Mouse (Mus musculus): ENCODE measurements around the gene Bbs9. TPM values are rescaled to one million over a fixed set of nuclear protein-coding genes. Genes with fewer than 3 reads are reported as not detected.

Bbs9 gene
- polyA plus RNA-seq, 1 experiment from 2014 or later = 18.4 TPM

DNA sequence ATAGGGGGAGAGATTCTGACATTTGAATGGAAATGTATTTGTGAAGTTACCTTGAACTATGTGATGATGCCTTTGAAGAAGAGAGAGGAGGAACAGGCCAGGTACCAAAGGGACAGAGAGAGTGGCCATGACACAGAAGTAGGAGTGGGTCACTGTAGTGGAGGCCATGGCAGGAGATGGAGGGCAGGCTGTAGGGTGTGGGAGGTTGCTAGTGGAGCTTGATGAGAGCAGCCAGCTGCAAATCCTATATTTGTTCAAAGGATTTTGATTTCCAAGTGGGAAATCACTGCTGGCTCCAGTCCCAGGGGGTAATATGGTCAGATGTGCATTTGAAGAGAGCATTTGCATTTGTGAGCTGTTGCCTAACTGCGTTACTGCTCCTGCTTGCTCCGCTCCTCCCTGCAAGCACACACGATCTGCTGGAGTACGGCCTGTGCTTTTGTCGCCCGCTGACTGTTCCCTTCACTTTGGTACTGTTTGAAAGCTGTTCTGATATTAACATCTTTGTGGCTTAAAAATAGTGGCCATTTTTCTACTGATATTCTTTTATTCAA, 137.8 kb downstream of the Bbs9 start:
- Histone ChIP-seq H3K27ac (ENCODE audit: low read depth, low read length) (no peak overlapping the region), H3K9ac (ENCODE audit: low read length) (no peak overlapping the region), H3K9me3 (ENCODE audit: control insufficient read depth, low read length) (no peaks in the 10 kb centered on the region), H3K4me2 (ENCODE audit: low read depth, low read length, severe bottlenecking) (no peak overlapping the region), H3K4me1 (replicated peaks; ENCODE audit: control insufficient read depth, insufficient read depth, low read length) (no peaks in the 10 kb centered on the region), H3K27me3 (ENCODE audit: control insufficient read depth, insufficient read depth, low read length) (no peaks in the 10 kb centered on the region), H3K36me3 (ENCODE audit: control insufficient read depth, insufficient read depth, low read length) (no peaks in the 10 kb centered on the region), H3K4me3 (ENCODE audit: low read depth, low read length) (no peak overlapping the region)
- no peak for ATAC-seq (replicated peaks; ENCODE audit: low FRiP score)
- no peak for DNase-seq (ENCODE audit: low spot score)
- WGBS = 91% methylated on average over 6 of the region's 6 CpGs

DNA sequence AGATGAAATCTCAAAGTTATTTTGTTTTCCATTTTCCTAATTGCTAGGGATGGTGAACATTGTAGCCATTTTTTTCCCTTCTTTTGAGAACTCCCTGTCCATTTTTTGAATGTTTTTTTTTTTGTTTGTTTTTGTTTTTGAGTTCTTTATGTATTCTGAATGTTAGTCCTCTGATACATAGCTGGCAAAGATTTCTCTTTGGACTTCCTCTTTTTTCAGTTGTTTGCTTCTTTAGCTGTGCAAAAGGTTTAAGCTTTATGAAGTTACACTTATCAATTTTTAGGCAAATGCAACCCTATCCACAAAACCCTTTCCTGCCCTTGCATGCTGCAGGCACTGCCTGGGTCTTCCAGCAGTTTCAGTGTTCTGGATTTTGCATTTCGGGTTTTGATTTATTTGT, 143.7 kb downstream of the Bbs9 start:
- Histone ChIP-seq H3K4me3 (ENCODE audit: low read depth, low read length) (no peak overlapping the region), H3K4me2 (ENCODE audit: low read depth, low read length, severe bottlenecking) (no peak overlapping the region), H3K4me1 (replicated peaks; ENCODE audit: control insufficient read depth, insufficient read depth, low read length) (no peaks in the 10 kb centered on the region), H3K9ac (ENCODE audit: low read length) (no peak overlapping the region), H3K27ac (ENCODE audit: low read depth, low read length) (no peak overlapping the region), H3K36me3 (ENCODE audit: control insufficient read depth, insufficient read depth, low read length) (no peaks in the 10 kb centered on the region), H3K9me3 (ENCODE audit: control insufficient read depth, low read length) (no peaks in the 10 kb centered on the region), H3K27me3 (ENCODE audit: control insufficient read depth, insufficient read depth, low read length) (no peaks in the 10 kb centered on the region)
- DNase-seq (ENCODE audit: low spot score) (no peak), ATAC-seq (replicated peaks; ENCODE audit: low FRiP score) (no peak)
- WGBS = 86% methylated on average over 1 of the region's 1 CpGs

DNA sequence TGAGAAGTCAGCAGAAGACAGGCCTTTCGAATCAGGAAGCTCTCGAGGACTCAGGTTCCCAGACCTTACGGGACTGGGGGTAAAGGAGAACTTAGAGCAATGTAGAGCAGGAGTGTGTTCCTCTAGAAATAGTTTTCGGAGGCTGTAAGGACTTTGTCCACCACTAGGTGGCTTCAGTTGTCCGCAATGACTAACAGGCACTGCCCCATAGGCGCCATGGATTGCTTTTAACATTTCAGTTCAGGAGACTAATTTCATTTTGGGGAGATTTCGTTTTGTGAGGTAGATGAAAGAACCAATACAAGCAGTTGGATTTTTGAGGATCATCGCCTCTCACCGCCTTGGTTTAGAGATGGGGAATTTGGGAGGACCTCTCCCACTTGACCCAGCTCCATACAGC, 149.5 kb downstream of the Bbs9 start:
- H3K4me1 ChIP-seq (replicated peaks; ENCODE audit: control insufficient read depth, insufficient read depth, low read length) = no peaks in the 10 kb centered on the region
- H3K9me3 ChIP-seq (ENCODE audit: control insufficient read depth, low read length) = no peaks in the 10 kb centered on the region
- no peak overlapping the region for H3K27ac ChIP-seq (ENCODE audit: low read depth, low read length)
- 0 out of 2 replicates have a peak, but pooled peaks have one; percentile 30 for ATAC-seq (replicated peaks; ENCODE audit: low FRiP score)
- no peak overlapping the region for H3K4me3 ChIP-seq (ENCODE audit: low read depth, low read length)
- no peak overlapping the region for H3K4me2 ChIP-seq (ENCODE audit: low read depth, low read length, severe bottlenecking)
- H3K36me3 ChIP-seq (ENCODE audit: control insufficient read depth, insufficient read depth, low read length) = no peaks in the 10 kb centered on the region
- WGBS = 57% methylated on average over 9 of the region's 9 CpGs
- DNase-seq (ENCODE audit: low spot score) = no peak
- H3K27me3 ChIP-seq (ENCODE audit: control insufficient read depth, insufficient read depth, low read length) = no peaks in the 10 kb centered on the region
- H3K9ac ChIP-seq (ENCODE audit: low read length) = no peak overlapping the region

DNA sequence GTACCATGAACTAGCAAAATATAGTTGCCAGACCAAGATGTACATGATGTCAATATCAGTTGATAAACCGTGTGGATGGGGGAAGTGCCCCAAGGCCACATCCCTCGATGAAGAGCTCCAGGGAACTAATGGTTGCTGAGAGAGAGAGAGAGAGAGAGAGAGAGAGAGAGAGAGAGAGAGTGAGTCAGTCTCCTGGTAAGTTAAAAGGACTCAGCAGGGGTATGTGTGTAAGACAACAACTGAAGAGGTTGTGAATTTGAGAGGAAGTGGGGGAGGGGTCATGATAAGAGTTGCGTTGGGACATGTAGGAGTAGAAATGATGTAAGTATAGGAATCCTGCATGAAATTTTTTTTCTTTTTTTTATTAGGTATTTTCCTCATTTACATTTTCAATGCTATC, 150.5 kb downstream of the Bbs9 start:
- H3K36me3 ChIP-seq (ENCODE audit: control insufficient read depth, insufficient read depth, low read length) = no peaks in the 10 kb centered on the region
- H3K4me3 ChIP-seq (ENCODE audit: low read depth, low read length) = no peak overlapping the region
- H3K27ac ChIP-seq (ENCODE audit: low read depth, low read length) = no peak overlapping the region
- ATAC-seq (replicated peaks; ENCODE audit: low FRiP score) (no peak), DNase-seq (ENCODE audit: low spot score) (no peak)
- no peak overlapping the region for H3K4me2 ChIP-seq (ENCODE audit: low read depth, low read length, severe bottlenecking)
- no peak overlapping the region for H3K9ac ChIP-seq (ENCODE audit: low read length)
- no peaks in the 10 kb centered on the region for H3K4me1 ChIP-seq (replicated peaks; ENCODE audit: control insufficient read depth, insufficient read depth, low read length)
- H3K9me3 ChIP-seq (ENCODE audit: control insufficient read depth, low read length) = no peaks in the 10 kb centered on the region
- no peaks in the 10 kb centered on the region for H3K27me3 ChIP-seq (ENCODE audit: control insufficient read depth, insufficient read depth, low read length)
- 90% methylated on average over 3 of the region's 3 CpGs for WGBS

DNA sequence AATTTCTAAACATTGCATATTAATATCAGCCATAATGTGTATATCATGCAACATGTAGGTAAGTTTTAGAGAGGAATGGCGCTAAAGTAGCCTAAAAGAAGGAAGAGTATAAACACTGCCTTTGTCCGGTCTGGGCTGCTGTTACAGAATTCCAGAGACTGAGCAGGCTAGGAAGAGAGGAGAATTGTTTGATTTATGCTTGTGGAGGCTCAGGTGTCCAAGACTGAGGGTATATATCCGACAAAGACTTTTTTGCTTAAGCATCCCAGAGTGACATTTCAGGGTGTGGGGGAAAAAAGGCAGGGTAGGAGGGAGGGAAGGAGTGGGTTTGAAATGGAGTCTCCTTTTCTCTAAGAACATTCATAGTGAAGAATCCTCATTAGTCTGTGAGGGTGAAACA, 152.4 kb downstream of the Bbs9 start:
- ATAC-seq (replicated peaks; ENCODE audit: low FRiP score) (no peak), DNase-seq (ENCODE audit: low spot score) (no peak)
- Histone ChIP-seq H3K27ac (ENCODE audit: low read depth, low read length) (no peak overlapping the region), H3K27me3 (ENCODE audit: control insufficient read depth, insufficient read depth, low read length) (no peaks in the 10 kb centered on the region), H3K4me1 (replicated peaks; ENCODE audit: control insufficient read depth, insufficient read depth, low read length) (no peaks in the 10 kb centered on the region), H3K36me3 (ENCODE audit: control insufficient read depth, insufficient read depth, low read length) (no peaks in the 10 kb centered on the region), H3K4me3 (ENCODE audit: low read depth, low read length) (no peak overlapping the region), H3K4me2 (ENCODE audit: low read depth, low read length, severe bottlenecking) (no peak overlapping the region), H3K9me3 (ENCODE audit: control insufficient read depth, low read length) (no peaks in the 10 kb centered on the region), H3K9ac (ENCODE audit: low read length) (no peak overlapping the region)
- WGBS = 79% methylated on average over 3 of the region's 3 CpGs

DNA sequence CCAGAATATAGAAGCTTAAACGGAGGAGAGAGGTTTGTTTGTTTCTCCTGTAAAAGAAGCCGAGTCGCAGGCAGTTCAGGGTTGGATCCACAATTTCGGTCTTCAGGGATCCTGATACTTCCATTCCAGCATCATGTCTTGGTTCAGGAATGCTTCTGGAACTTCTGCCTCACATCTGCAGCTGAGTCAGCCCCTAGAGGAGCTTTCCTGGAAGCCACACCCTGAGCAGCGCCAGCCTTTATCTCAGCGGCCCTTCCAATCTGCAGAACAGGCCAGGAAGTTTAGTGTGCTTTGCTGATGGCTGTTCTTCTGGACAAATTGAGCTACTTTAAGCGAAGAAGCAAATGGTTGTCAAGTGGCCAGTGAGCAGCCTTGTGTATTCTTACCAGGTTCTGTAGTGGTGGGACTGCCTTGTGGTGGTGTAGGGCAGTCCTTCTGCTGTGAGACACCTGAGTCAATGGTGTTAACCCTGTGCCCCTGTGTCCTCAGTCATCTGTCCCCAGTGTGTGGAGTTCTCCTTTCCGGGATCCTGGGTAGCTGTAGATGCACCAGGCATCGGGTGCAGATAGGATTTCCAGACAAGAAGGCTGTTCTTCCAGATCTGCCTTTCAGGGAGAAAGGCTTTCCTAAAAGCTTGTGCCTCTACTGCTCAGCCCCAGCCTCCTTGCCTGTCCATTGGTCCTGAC, 157.4 kb downstream of the Bbs9 start:
- WGBS = 91% methylated on average over 9 of the region's 9 CpGs
- H3K4me2 ChIP-seq (ENCODE audit: low read depth, low read length, severe bottlenecking) = no peak overlapping the region
- H3K9me3 ChIP-seq (ENCODE audit: control insufficient read depth, low read length) = no peaks in the 10 kb centered on the region
- ATAC-seq (replicated peaks; ENCODE audit: low FRiP score) (no peak), DNase-seq (ENCODE audit: low spot score) (no peak)
- no peak overlapping the region for H3K4me3 ChIP-seq (ENCODE audit: low read depth, low read length)
- H3K4me1 ChIP-seq (replicated peaks; ENCODE audit: control insufficient read depth, insufficient read depth, low read length) = no peaks in the 10 kb centered on the region
- no peak overlapping the region for H3K27ac ChIP-seq (ENCODE audit: low read depth, low read length)
- H3K9ac ChIP-seq (ENCODE audit: low read length) = no peak overlapping the region
- H3K36me3 ChIP-seq (ENCODE audit: control insufficient read depth, insufficient read depth, low read length) = no peaks in the 10 kb centered on the region
- H3K27me3 ChIP-seq (ENCODE audit: control insufficient read depth, insufficient read depth, low read length) = no peaks in the 10 kb centered on the region

DNA sequence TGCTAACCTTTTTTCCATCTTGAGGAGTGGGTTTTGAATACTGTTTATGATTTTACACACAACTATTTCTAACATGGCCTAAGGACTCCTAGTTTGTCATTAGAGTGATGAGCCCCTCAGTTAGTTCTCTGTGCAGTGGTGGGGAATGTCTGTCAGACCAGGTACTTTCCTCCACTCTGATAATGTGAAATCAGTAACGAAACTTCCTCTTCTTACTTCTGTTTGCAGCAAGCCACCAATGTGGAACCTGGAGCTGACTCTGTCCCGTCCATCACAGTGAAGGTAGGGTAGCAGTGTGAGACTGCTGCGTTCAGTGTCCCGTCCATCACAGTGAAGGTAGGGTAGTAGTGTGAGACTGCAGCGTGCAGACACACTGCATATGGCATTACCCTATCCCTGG, 163.0 kb downstream of the Bbs9 start:
- no peaks in the 10 kb centered on the region for H3K36me3 ChIP-seq (ENCODE audit: control insufficient read depth, insufficient read depth, low read length)
- no peaks in the 10 kb centered on the region for H3K27me3 ChIP-seq (ENCODE audit: control insufficient read depth, insufficient read depth, low read length)
- DNase-seq (ENCODE audit: low spot score) = no peak
- WGBS = 87% methylated on average over 5 of the region's 5 CpGs
- no peaks in the 10 kb centered on the region for H3K4me1 ChIP-seq (replicated peaks; ENCODE audit: control insufficient read depth, insufficient read depth, low read length)
- H3K9me3 ChIP-seq (ENCODE audit: control insufficient read depth, low read length) = no peaks in the 10 kb centered on the region
- H3K4me3 ChIP-seq (ENCODE audit: low read depth, low read length) = no peak overlapping the region
- H3K9ac ChIP-seq (ENCODE audit: low read length) = no peak overlapping the region
- no peak overlapping the region for H3K4me2 ChIP-seq (ENCODE audit: low read depth, low read length, severe bottlenecking)
- no peak for ATAC-seq (replicated peaks; ENCODE audit: low FRiP score)
- no peak overlapping the region for H3K27ac ChIP-seq (ENCODE audit: low read depth, low read length)

DNA sequence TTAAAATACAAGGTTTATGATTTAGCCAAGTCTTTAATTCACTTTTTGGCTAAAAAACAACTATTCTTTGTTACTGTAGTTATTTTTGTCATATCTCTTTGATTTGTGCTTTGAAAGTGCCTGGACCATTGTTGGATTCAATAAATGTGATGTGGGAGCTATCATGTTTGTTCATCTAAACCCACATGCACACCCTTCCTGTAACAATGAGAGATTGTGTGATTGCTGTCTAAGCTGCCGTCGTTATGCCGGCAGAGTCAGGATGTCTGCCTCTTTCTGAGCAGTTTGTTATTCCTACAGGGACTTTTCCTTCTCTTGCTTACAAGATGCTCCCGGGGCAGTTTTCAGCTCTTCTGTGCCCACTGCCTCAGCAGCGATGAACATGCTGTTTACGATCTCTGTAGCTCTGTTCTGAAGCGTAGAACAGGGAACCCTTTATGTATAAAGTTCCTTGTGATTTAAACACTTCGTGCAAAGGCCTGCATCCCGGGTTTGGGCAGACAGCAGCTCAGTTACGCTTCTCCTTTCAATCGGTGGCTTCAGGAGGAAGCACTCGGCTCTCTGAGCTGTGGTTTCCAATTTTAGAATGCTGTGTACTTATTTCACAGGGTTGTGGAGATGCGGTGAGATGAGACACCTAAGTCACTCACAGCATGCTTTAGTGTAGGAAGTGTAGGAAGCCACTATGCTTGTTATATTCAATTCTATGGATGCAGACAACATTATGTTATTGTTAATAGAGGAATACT, 165.3 kb downstream of the Bbs9 start:
- no peaks in the 10 kb centered on the region for H3K36me3 ChIP-seq (ENCODE audit: control insufficient read depth, insufficient read depth, low read length)
- ATAC-seq (replicated peaks; ENCODE audit: low FRiP score) (no peak), DNase-seq (ENCODE audit: low spot score) (no peak)
- H3K27me3 ChIP-seq (ENCODE audit: control insufficient read depth, insufficient read depth, low read length) = no peaks in the 10 kb centered on the region
- H3K9ac ChIP-seq (ENCODE audit: low read length) = no peak overlapping the region
- H3K4me2 ChIP-seq (ENCODE audit: low read depth, low read length, severe bottlenecking) = no peak overlapping the region
- 71% methylated on average over 13 of the region's 13 CpGs for WGBS
- H3K4me1 ChIP-seq (replicated peaks; ENCODE audit: control insufficient read depth, insufficient read depth, low read length) = no peaks in the 10 kb centered on the region
- H3K27ac ChIP-seq (ENCODE audit: low read depth, low read length) = no peak overlapping the region
- H3K4me3 ChIP-seq (ENCODE audit: low read depth, low read length) = no peak overlapping the region
- H3K9me3 ChIP-seq (ENCODE audit: control insufficient read depth, low read length) = no peaks in the 10 kb centered on the region

Data from forebrain, embryonic 11.5 days (tissue).